8 mouse cellular contexts compared by ENCODE assay signal in genomic region chrX:73658936-73659574, GRCm38 (mm10). TPM values are rescaled to one million over a fixed set of nuclear protein-coding genes. Genes with fewer than 3 reads are reported as not detected.
DNase-seq lines count a peak whose midpoint lies in the region; ATAC-seq and TF ChIP-seq lines count a peak whose summit lies in the region.

No protein-coding gene starts in this region.

- no peaks in the 10 kb centered on the region for H3K79me2 ChIP-seq in heart, adult 2 months (replicated peaks; ENCODE audit: control insufficient read depth, insufficient read depth, low read length)

- H3K9me3 ChIP-seq in heart, embryonic 11.5 days (replicated peaks; ENCODE audit: control insufficient read depth, low read length) = no peaks in the 10 kb centered on the region
- H3K9me3 ChIP-seq in limb, embryonic 15.5 days = no peaks in the 10 kb centered on the region
- no peaks in the 10 kb centered on the region for H3K9me3 ChIP-seq in stomach, postnatal 0 days (ENCODE audit: control insufficient read depth, low read length)

- peak overlapping the region; percentile 77 for H3K4me2 ChIP-seq in heart, embryonic 11.5 days
- H3K4me2 ChIP-seq in limb, embryonic 15.5 days = peak overlapping the region; percentile 69
- peak overlapping the region; percentile 63; the same call in 1 of the 2 replicates for H3K4me2 ChIP-seq in stomach, postnatal 0 days (replicated peaks; ENCODE audit: low read depth)

- no peak for DNase-seq in heart, adult 2 months
- no peak for DNase-seq in thymus, adult 2 months
- no peak for DNase-seq in thymus, postnatal 4 days
- no peak for DNase-seq in stomach, postnatal 0 days (ENCODE audit: low spot score)
- no peak for DNase-seq in kidney, postnatal 14 days
- no peak for DNase-seq in lung, adult 18-20 months

- H3K4me1 ChIP-seq in heart, embryonic 11.5 days (ENCODE audit: control insufficient read depth, insufficient read depth, low read length) = no peaks in the 10 kb centered on the region
- no peaks in the 10 kb centered on the region for H3K4me1 ChIP-seq in heart, adult 2 months (ENCODE audit: control insufficient read depth, insufficient read depth, low read length)
- H3K4me1 ChIP-seq in thymus, adult 2 months (replicated peaks; ENCODE audit: control insufficient read depth, insufficient read depth, low read length) = peaks cover 21% of the 10 kb centered on the region
- H3K4me1 ChIP-seq in limb, embryonic 15.5 days = no peaks in the 10 kb centered on the region
- no peaks in the 10 kb centered on the region for H3K4me1 ChIP-seq in stomach, postnatal 0 days (replicated peaks; ENCODE audit: control insufficient read depth, insufficient read depth)

- no peaks in the 10 kb centered on the region for H3K36me3 ChIP-seq in heart, embryonic 11.5 days (ENCODE audit: control insufficient read depth, insufficient read depth, low read length)
- no peaks in the 10 kb centered on the region for H3K36me3 ChIP-seq in heart, adult 2 months (ENCODE audit: control insufficient read depth, insufficient read depth, low read length)
- H3K36me3 ChIP-seq in thymus, adult 2 months (ENCODE audit: control insufficient read depth, insufficient read depth, low read length) = no peaks in the 10 kb centered on the region
- no peaks in the 10 kb centered on the region for H3K36me3 ChIP-seq in limb, embryonic 15.5 days
- H3K36me3 ChIP-seq in stomach, postnatal 0 days (ENCODE audit: control insufficient read depth, insufficient read depth, low read length) = no peaks in the 10 kb centered on the region

- peaks cover 7% of the 10 kb centered on the region for H3K27me3 ChIP-seq in heart, embryonic 11.5 days (ENCODE audit: control insufficient read depth, insufficient read depth, low read length)
- H3K27me3 ChIP-seq in heart, adult 2 months (ENCODE audit: control insufficient read depth, insufficient read depth, low read length) = no peaks in the 10 kb centered on the region
- no peaks in the 10 kb centered on the region for H3K27me3 ChIP-seq in thymus, adult 2 months (ENCODE audit: control insufficient read depth, insufficient read depth, low read length)
- H3K27me3 ChIP-seq in limb, embryonic 15.5 days = no peaks in the 10 kb centered on the region
- no peaks in the 10 kb centered on the region for H3K27me3 ChIP-seq in stomach, postnatal 0 days (ENCODE audit: control insufficient read depth, insufficient read depth, low read length)

- H3K27ac ChIP-seq in heart, embryonic 11.5 days (ENCODE audit: low read depth, low read length) = no peak overlapping the region
- no peak overlapping the region for H3K27ac ChIP-seq in heart, adult 2 months
- no peak overlapping the region for H3K27ac ChIP-seq in thymus, adult 2 months (ENCODE audit: control insufficient read depth, insufficient read depth, low read length)
- H3K27ac ChIP-seq in limb, embryonic 15.5 days = no peak overlapping the region
- no peak overlapping the region for H3K27ac ChIP-seq in stomach, postnatal 0 days (replicated peaks)

- H3K9ac ChIP-seq in heart, embryonic 11.5 days (ENCODE audit: low read depth, low read length) = no peak overlapping the region
- H3K9ac ChIP-seq in heart, adult 2 months (ENCODE audit: low read depth, low read length) = no peak overlapping the region
- no peak overlapping the region for H3K9ac ChIP-seq in limb, embryonic 15.5 days
- no peak overlapping the region; the same call in 1 of the 2 replicates for H3K9ac ChIP-seq in stomach, postnatal 0 days (ENCODE audit: low read length)

- TF ChIP-seq POLR2A in heart, adult 2 months (IDR thresholded peaks at IDR 0.05; ENCODE audit: insufficient read depth, low read depth, low read length) = no peak
- no peak for TF ChIP-seq POLR2A in thymus, adult 2 months (IDR thresholded peaks at IDR 0.05; ENCODE audit: control insufficient read depth, extremely low read depth, insufficient read depth, low read length, poor library complexity)

- 65% methylated on average over 13 of the region's 13 CpGs for WGBS in heart, embryonic 11.5 days (ENCODE audit: insufficient replicate concordance)
- 69% methylated on average over 13 of the region's 13 CpGs for WGBS in heart, adult 2 months
- WGBS in thymus, adult 2 months = 58% methylated on average over 13 of the region's 13 CpGs
- 53% methylated on average over 13 of the region's 13 CpGs for WGBS in limb, embryonic 15.5 days
- 59% methylated on average over 13 of the region's 13 CpGs for WGBS in stomach, postnatal 0 days

- ATAC-seq in heart, embryonic 11.5 days (replicated peaks; ENCODE audit: insufficient number of reproducible peaks, low FRiP score, low TSS enrichment) = 0 out of 2 replicates have a peak, but pooled peaks have one; percentile 43
- peak; percentile 52; the same call in 1 of the 2 replicates for ATAC-seq in limb, embryonic 15.5 days (ENCODE audit: insufficient number of reproducible peaks, low FRiP score, low TSS enrichment, low read depth)
- peak; percentile 27; the same call in 1 of the 2 replicates for ATAC-seq in stomach, postnatal 0 days (ENCODE audit: low FRiP score, low TSS enrichment)

- TF ChIP-seq EP300 in heart, adult 2 months (IDR thresholded peaks at IDR 0.05; ENCODE audit: insufficient read depth, low read depth, low read length) = no peak
- no peak for TF ChIP-seq EP300 in stomach, postnatal 0 days (optimal IDR thresholded peaks at IDR 0.05)

- H3K4me3 ChIP-seq in heart, embryonic 11.5 days (ENCODE audit: low read depth, low read length) = peak overlapping the region; percentile 47
- no peak overlapping the region for H3K4me3 ChIP-seq in heart, adult 2 months
- H3K4me3 ChIP-seq in thymus, adult 2 months (ENCODE audit: control insufficient read depth, insufficient read depth, low read length) = peak overlapping the region; percentile 46
- H3K4me3 ChIP-seq in limb, embryonic 15.5 days = peak overlapping the region; percentile 47
- peak overlapping the region; percentile 40 for H3K4me3 ChIP-seq in stomach, postnatal 0 days (ENCODE audit: low read depth, low read length)

- intact Hi-C loops in heart, adult 2 months (cut with DNase I) = no loop called here

- TF ChIP-seq CTCF in heart, adult 2 months (IDR thresholded peaks at IDR 0.05) = no peak
- no peak for TF ChIP-seq CTCF in thymus, adult 2 months (IDR thresholded peaks at IDR 0.05; ENCODE audit: borderline replicate concordance, control insufficient read depth, extremely low read depth, insufficient read depth, low read length, poor library complexity)
- no peak for TF ChIP-seq CTCF in stomach, postnatal 0 days (IDR thresholded peaks at IDR 0.05; ENCODE audit: low read depth)

RNA-seq across cellular contexts. Expression of gene Pnck, which starts 0.9 kb away (rescaled TPM):
- polyA plus RNA-seq in heart, embryonic 11.5 days (2014; fragmentation: Nextera tagmentation; extraction: Ambion mirVana) = 11.1 and 12.2 TPM in 2 replicates
- 1 to 10 TPM; 6.5 to 8.0 TPM for total RNA-seq in heart, adult 2 months (2021)
- 15.8 and 20.4 TPM in 2 replicates for polyA plus RNA-seq in heart, adult 2 months (2012; rRNA removed)
- 6.4 and 6.9 TPM in 2 replicates for polyA plus RNA-seq in thymus, adult 2 months (2012; rRNA removed)
- polyA plus RNA-seq in limb, embryonic 15.5 days (2015; fragmentation: Nextera tagmentation; extraction: Ambion mirVana) = 15.6 and 16.2 TPM in 2 replicates
- polyA plus RNA-seq in stomach, postnatal 0 days (2015; fragmentation: Nextera tagmentation; extraction: Ambion mirVana) = 19.3 and 24.5 TPM in 2 replicates

RNA-seq across cellular contexts. Expression of gene Slc6a8, which starts 13.9 kb away (rescaled TPM):
- 6.9 and 8.2 TPM in 2 replicates for polyA plus RNA-seq in heart, embryonic 11.5 days (2014; fragmentation: Nextera tagmentation; extraction: Ambion mirVana)
- 100 to 1,000 TPM; 155 to 179 TPM for total RNA-seq in heart, adult 2 months (2021)
- 155 and 205 TPM in 2 replicates for polyA plus RNA-seq in heart, adult 2 months (2012; rRNA removed)
- polyA plus RNA-seq in thymus, adult 2 months (2012; rRNA removed) = 38.1 and 44.5 TPM in 2 replicates
- 7.2 and 8.3 TPM in 2 replicates for polyA plus RNA-seq in limb, embryonic 15.5 days (2015; fragmentation: Nextera tagmentation; extraction: Ambion mirVana)
- 7.5 and 9.2 TPM in 2 replicates for polyA plus RNA-seq in stomach, postnatal 0 days (2015; fragmentation: Nextera tagmentation; extraction: Ambion mirVana)

RNA-seq across cellular contexts. Expression of gene Dusp9, which starts 19.8 kb away (rescaled TPM):
- polyA plus RNA-seq in heart, embryonic 11.5 days (2014; fragmentation: Nextera tagmentation; extraction: Ambion mirVana) = 2.8 and 5.4 TPM in 2 replicates
- total RNA-seq in heart, adult 2 months (2021) = not detected
- 0.04 TPM in 1 of 2 replicates, not detected in the other for polyA plus RNA-seq in heart, adult 2 months (2012; rRNA removed)
- 1.1 and 1.2 TPM in 2 replicates for polyA plus RNA-seq in thymus, adult 2 months (2012; rRNA removed)
- 6.3 and 7.1 TPM in 2 replicates for polyA plus RNA-seq in limb, embryonic 15.5 days (2015; fragmentation: Nextera tagmentation; extraction: Ambion mirVana)
- polyA plus RNA-seq in stomach, postnatal 0 days (2015; fragmentation: Nextera tagmentation; extraction: Ambion mirVana) = 8.2 and 8.9 TPM in 2 replicates

RNA-seq across cellular contexts. Expression of gene Bcap31, which starts 56.9 kb away (rescaled TPM):
- polyA plus RNA-seq in heart, embryonic 11.5 days (2014; fragmentation: Nextera tagmentation; extraction: Ambion mirVana) = 171 and 188 TPM in 2 replicates
- total RNA-seq in heart, adult 2 months (2021) = 10 to 100 TPM; 71.8 to 79.5 TPM
- 43.1 and 70.9 TPM in 2 replicates for polyA plus RNA-seq in heart, adult 2 months (2012; rRNA removed)
- 45.8 and 54.4 TPM in 2 replicates for polyA plus RNA-seq in thymus, adult 2 months (2012; rRNA removed)
- 271 and 276 TPM in 2 replicates for polyA plus RNA-seq in limb, embryonic 15.5 days (2015; fragmentation: Nextera tagmentation; extraction: Ambion mirVana)
- 270 and 283 TPM in 2 replicates for polyA plus RNA-seq in stomach, postnatal 0 days (2015; fragmentation: Nextera tagmentation; extraction: Ambion mirVana)

RNA-seq across cellular contexts. Expression of gene Abcd1, which starts 57.3 kb away (rescaled TPM):
- 8.1 and 9.2 TPM in 2 replicates for polyA plus RNA-seq in heart, embryonic 11.5 days (2014; fragmentation: Nextera tagmentation; extraction: Ambion mirVana)
- total RNA-seq in heart, adult 2 months (2021) = 10 to 100 TPM; 25.4 to 29.7 TPM
- 32.9 and 35.3 TPM in 2 replicates for polyA plus RNA-seq in heart, adult 2 months (2012; rRNA removed)
- 73.8 and 76.3 TPM in 2 replicates for polyA plus RNA-seq in thymus, adult 2 months (2012; rRNA removed)
- polyA plus RNA-seq in limb, embryonic 15.5 days (2015; fragmentation: Nextera tagmentation; extraction: Ambion mirVana) = 15.0 and 18.1 TPM in 2 replicates
- 9.3 and 9.4 TPM in 2 replicates for polyA plus RNA-seq in stomach, postnatal 0 days (2015; fragmentation: Nextera tagmentation; extraction: Ambion mirVana)
